8 mouse cellular contexts compared by ENCODE assay signal in the genomic region with DNA sequence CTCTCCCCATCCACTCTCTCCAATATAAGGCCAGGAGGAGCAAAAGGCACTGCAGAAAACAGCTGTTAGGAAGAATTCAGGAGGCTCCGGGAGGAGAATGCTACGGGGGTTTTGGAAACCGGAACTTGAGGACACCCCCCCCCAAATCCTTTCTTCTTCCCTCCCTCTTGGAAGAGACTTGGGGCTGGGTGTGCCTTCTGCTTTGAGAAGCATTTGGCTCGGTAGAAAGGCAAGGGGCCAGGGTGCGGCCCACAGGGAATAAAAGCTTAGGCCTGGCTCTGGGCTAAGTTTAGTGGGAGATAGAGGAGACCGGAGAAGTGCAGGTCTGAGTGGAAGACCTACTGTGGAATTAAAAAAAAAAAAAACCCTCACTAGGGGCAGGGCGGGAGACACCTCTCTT.
DNase-seq lines count a peak whose midpoint lies in the region; ATAC-seq lines count a peak whose summit lies in the region.

No protein-coding gene starts in this region.

- DNase-seq in thymus, postnatal 4 days: peak; percentile 13
- no peak for DNase-seq in thymus, adult 18-20 months
- DNase-seq in kidney, postnatal 14 days: peak; percentile 56
- peak; percentile 48 for DNase-seq in testis, postnatal 14 days (ENCODE audit: low spot score)
- DNase-seq in layer of hippocampus, postnatal 10 days (ENCODE audit: low spot score in 2 of 2): no peak

- no peak overlapping the region for H3K9ac ChIP-seq in embryonic facial prominence, embryonic 15.5 days
- H3K9ac ChIP-seq in heart, embryonic 15.5 days: peak overlapping the region; percentile 85

- peak overlapping the region; percentile 93 for H3K4me2 ChIP-seq in embryonic facial prominence, embryonic 15.5 days (replicated peaks)
- H3K4me2 ChIP-seq in heart, embryonic 15.5 days: peak overlapping the region; percentile 93

- H3K9me3 ChIP-seq in embryonic facial prominence, embryonic 15.5 days (replicated peaks): no peaks in the 10 kb centered on the region
- no peaks in the 10 kb centered on the region for H3K9me3 ChIP-seq in heart, embryonic 15.5 days (replicated peaks)

- peak overlapping the region; percentile 85 for H3K4me3 ChIP-seq in embryonic facial prominence, embryonic 15.5 days (replicated peaks)
- H3K4me3 ChIP-seq in heart, embryonic 15.5 days: peak overlapping the region; percentile 75

- H3K36me3 ChIP-seq in embryonic facial prominence, embryonic 15.5 days: peaks cover 4% of the 10 kb centered on the region; the same call in 1 of the 2 replicates
- H3K36me3 ChIP-seq in heart, embryonic 15.5 days: no peaks in the 10 kb centered on the region

- WGBS in embryonic facial prominence, embryonic 15.5 days: 7% methylated on average over 7 of the region's 7 CpGs
- WGBS in heart, embryonic 15.5 days: 11% methylated on average over 7 of the region's 7 CpGs

- ATAC-seq in embryonic facial prominence, embryonic 15.5 days (ENCODE audit: insufficient number of reproducible peaks, low FRiP score, low TSS enrichment, low read depth): no peak
- no peak for ATAC-seq in heart, embryonic 15.5 days (replicated peaks; ENCODE audit: insufficient number of reproducible peaks, insufficient read depth, low FRiP score, low read depth)
- ATAC-seq in megakaryocyte-erythroid progenitor cell, adult 5-6 weeks (replicated peaks; ENCODE audit: low FRiP score, low TSS enrichment, poor library complexity, severe bottlenecking): 0 out of 2 replicates have a peak, but pooled peaks have one; percentile 3

- no peaks in the 10 kb centered on the region for H3K27me3 ChIP-seq in embryonic facial prominence, embryonic 15.5 days
- H3K27me3 ChIP-seq in heart, embryonic 15.5 days: no peaks in the 10 kb centered on the region

- peaks cover 24% of the 10 kb centered on the region for H3K4me1 ChIP-seq in embryonic facial prominence, embryonic 15.5 days
- H3K4me1 ChIP-seq in heart, embryonic 15.5 days (replicated peaks): peaks cover 15% of the 10 kb centered on the region

- H3K27ac ChIP-seq in embryonic facial prominence, embryonic 15.5 days (replicated peaks): peak overlapping the region; percentile 93
- H3K27ac ChIP-seq in heart, embryonic 15.5 days: peak overlapping the region; percentile 94

Comparison
In these comparisons a context has a peak if more than half of its experiments do, and no peak if none do; other contexts are left out.
1. DNase-seq: peak in thymus, postnatal 4 days (single experiment), kidney, postnatal 14 days (single experiment) and testis, postnatal 14 days (single experiment); none in thymus, adult 18-20 months (0 of 2) and layer of hippocampus, postnatal 10 days (0 of 2).